Mouse (Mus musculus) cerebellum, adult 11 months (tissue): Measurements from ENCODE around the gene Usp22.
A peak's percentile ranks its signal among the peaks of the same experiment; 100 is the strongest.
"Not testable (repeated sequence)": the region's sequence is repeated elsewhere in the genome, so short reads cannot be mapped to it uniquely, and the experiment has no call there.

Experiments
- DNase-seq: peaks from one replicate; pipeline ENCODE4 v3.0.0; 2022

The Usp22 gene

DNA sequence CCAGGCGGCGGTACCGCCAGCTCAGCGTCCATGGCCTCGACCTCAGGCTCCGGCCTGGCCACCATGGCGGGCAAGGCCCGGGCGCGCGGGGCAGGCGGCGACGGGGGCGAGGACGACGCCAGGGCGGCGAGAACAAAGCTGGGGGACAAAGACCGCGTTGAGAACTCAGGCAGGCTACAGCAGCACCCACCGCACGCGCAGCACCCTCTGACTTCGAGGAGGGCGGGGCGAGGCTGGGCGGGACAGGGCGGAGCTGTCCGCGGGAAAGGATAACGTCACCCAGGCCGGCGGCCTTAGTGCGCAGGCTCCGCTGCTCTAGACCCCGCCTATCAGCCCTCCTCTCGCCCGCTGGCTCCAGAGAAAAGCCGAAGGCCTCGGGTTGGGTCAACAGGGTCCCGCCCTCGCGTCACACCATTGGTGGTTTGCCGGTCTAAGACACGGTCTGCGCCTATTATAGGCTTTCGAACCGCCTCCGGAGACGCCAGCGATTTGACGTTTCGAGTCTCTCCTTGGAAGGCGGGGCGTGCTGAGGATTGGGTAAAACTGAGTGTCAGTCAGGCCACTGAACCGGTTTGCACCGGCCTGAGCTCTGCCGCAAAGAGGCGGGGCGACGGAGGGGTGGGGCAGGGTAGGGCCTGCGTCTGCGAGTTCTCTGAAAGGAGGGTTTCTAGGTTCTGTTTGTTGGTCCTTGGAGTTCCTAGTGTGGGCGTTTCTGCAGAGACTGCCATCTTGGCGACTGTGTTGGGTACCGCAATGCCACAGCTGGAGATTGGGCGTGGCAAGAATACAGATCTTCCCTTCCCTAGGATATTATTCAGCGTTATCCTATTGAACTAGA is at the start of gene Usp22:
Gene Usp22 (minus strand): TSS at position 235 of the 838 bp plus-strand sequence.
- DNase-seq = peak; percentile 99

DNA sequence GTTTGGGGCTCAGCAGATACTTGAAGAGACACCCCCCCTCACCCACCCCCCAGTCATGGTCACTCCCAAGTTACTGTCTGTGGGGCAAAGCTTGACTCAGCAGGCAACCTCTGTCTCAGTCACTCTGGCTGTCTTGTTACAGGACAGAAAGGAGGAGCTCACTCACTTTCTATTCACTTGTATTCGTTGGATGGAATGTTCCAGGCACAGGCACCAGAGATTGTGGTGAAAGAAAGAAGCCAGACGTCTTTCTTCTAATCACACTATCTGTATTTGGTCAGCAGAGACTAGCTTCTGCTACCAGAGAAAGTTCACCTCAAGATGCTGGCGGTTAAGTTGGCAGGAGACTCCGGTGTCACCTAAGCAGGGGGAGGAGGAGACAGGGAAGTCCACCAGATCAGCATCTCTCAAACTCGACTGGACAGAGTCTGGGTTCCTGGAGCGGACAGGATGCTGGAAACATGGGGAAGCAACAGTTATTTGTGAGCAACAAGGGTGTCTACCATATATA is 49.4 kb upstream of the Usp22 start:
- DNase-seq = no peak

DNA sequence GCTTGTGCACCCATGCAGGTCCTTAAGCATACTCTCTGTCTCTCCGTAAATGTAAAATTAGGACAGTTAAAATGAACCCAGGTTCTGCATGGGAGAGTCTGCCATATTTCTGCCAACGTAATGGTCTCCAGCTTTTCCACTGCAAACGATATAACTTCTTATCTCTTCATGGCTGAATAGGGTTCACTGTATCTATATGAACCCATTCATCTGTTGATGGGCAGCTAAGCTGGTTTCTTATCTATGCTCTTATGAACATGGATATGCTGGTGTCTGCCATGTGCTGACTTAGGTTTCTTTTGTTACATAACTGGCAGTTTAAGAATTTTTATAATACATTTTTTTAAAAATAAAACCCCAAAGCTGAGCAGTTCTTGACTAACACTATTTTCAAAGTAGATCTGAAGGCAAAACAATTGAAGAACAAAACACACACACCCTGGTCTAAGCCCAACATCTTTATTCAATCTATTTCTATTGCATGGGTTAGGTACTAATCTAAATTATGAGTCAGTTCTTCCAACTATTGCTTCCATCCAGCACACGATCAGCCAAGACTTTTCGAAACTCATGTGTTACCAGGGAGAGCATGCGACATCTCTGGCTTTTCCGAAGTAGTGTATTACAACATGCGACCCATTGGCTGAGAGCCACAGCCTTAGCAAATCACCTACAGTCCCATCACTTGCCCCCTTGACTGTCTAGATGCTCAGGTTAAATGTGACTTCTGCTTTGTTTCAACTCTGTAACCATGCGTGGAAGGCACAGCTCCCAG is 48.3 kb upstream of the Usp22 start:
- no peak for DNase-seq

DNA sequence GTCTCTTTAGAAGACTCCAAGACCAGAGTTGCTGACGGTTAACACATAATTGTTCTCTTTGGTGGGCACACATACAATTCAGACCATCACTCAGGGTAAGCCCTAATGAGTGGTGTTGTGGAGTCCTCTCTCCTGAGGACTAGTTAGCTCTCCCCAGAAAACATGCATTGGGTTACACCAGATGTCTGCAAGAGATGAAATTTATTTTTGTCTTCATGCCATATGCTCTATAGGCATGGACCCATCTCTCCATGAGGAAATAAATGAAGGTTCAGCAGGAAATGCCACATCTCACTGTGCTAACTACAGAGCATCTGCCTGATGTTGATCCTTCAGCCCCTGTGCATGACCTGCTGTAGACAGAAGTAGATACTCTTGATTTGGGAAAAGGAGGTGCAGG is 47.2 kb upstream of the Usp22 start:
- DNase-seq = no peak

DNA sequence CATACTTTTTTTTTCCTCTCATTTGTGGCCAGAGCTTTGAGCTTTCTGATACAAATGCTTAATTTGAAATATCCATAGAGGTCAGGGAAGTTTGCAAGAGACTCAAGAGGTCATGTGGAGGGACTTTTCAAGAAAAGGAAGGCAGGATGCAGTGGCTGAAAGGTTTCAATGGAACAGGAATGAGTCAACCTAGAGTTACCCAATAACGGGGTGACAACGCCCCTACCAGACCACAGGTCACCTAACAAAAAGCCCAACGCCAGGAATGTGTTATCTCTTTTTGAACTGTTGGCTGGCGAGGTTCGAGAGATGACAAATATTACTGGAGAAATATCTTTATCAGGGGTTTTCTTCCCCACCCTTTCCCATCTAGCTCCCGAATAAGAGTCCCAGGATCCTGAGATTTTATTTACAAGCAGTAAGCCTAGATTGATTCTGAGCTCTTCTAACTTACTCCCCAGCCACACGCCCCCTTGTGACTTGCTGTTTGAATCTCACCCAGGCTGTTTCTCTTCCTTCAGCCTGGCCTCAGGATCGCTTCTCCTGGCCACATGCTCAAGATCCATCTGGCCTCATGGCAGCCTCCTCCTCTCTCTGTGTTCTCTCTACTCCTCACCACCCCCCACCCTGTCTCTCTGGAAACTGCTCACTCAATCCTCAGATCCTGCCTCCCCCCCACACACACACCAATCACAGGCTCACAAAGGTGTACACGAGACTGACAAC is 45.5 kb upstream of the Usp22 start:
- DNase-seq = peak; percentile 38

DNA sequence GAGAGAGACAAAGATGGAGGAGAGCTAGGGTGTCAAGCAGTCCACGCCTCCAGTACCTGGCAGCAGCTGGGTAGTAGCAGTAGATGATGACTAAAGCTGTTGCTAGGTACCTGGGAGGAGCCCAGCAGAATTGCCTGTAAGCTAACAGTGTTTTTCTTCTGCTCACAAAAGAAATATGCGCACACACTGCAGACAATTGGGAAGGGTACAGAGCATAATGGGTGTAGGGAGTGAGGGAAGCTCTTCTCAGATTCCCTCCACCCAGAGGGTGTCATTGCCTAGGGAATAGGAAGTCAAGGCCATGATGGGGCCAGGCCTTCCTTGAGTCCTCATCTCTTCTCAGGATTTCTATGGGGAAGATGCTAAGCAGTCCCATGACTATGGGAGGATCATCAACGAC is 41.1 kb upstream of the Usp22 start:
- DNase-seq = no peak

DNA sequence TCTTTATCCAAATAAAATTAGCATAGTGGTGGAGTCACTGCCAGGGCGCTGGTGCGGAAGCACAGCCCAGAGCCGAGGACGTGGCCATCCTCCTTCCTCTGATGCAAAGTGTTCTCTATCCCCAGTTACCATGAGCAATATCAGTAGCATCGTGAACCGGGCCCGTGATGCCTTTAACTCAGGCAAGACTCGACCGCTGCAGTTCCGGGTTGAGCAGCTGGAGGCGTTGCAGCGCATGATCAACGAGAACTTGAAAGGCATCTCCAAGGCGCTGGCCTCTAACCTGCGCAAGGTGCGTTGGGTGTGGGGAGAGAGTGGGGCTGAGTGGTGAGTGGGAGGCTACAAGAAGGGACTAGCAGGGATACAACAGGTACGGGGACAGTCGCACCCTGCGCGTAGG is 37.2 kb upstream of the Usp22 start:
- no peak for DNase-seq

DNA sequence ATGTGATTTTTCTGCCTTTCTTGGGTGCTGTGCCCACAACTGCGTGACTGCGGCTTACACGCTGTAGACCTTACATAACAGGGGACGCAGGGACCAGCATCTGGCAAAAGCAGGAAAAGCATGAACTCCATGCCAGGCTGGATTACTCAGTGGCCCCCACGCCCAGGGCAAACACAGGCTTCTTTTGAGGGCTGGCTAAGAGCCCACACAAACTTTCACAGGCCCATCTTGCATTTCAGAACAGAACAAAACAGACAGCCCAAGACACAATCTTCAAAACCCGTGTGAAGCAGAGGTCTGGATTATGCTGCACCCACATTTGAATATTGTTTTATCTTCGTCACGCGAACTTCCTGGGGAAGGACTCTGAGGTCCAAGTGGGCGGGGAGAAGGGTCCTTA is 33.5 kb upstream of the Usp22 start:
- DNase-seq = no peak

DNA sequence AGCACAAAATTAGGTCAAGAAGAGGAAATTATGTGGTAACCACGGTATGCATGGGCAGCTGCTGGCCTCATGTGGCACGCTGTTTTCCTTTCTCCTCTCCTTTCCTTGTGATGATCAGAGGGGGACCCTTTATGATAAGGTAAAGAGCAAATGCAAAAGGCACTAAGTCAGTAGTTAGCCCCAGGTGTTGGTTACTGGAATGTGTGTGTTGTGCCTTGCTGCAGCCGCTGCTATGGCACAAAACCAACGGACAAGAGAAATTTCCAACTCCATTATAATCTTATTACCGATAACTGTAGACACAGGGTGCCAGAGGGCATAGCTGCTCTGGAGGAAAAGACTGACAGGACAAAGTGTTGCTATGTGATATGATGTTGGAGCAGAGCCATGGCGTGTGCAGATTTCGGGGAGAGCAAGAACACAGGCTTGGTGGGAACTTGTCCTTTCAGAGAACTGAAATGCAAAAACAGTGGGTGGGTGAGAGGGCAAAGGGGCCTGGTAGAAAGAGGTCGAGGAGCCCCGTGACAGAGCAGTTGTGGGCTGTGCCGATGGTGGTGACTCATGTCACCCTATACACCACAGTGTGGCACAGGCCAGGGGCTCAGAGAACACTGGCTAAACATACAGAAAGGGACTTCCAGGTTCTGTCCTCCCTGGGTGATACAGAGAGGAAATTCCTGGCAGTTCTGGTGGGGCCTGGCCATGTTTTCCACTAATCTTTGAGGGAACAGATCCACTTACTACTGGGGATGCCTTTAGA is 32.8 kb upstream of the Usp22 start, which contains the start of gene Aldh3a1:
Gene Aldh3a1 (plus strand): TSS at position 51 of the 760 bp plus-strand sequence.
- DNase-seq = no peak

DNA sequence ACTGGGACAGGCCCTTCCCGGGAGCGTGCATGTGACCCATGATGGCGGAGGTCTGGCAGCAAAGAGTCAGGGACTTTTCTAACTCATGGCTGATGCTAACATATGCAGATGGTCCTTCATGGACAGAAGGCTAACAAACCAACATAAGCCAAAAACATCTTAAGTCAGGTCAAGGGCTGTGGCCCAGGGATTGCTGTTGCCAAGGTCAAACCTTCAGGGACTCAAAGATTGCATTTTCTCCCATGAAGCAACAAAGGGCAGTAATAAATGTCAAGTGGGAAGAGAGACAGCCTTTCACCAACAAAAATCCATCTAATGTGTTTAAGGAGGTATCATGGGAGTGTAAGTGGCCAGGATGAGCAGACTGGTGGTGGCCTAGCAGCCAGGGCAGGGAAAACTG is 31.3 kb upstream of the Usp22 start:
- DNase-seq = no peak

DNA sequence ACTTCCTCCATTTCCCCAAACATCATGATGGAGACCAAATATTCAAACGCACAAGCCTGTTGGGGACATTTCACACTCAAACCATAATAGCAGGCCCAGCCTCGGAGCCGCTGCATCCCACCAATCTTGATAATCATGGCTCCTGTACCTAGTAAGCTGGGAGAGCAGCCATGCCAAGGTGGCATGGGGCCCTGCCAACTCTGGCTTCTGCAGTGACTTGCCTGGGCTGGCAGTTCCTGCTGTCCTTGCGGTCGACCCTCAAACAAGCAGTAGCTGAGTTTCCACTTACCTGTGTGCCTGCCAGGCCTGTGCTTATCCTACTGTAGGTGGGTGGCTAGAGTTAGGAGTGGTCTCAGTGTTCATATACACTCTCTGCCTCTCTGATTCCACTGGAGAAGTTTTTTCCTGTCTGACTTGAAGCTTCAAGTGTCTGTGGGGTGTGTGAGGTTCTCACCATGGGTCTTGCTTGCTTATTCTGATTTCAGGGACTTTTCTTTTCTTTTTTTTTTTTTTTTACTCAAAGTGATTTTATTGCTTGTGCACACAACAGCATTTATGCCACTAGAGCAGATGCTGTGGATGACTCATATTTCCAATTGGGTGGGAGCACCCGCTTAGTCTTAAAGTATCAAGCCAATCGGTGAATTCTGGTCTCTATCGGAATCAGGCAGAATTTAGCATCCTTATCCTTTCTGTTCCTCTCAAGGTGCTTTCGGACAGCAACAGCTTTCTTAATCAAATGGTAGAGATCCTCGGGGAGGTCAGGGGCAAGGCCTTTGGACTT is 30.5 kb upstream of the Usp22 start:
- no peak for DNase-seq

DNA sequence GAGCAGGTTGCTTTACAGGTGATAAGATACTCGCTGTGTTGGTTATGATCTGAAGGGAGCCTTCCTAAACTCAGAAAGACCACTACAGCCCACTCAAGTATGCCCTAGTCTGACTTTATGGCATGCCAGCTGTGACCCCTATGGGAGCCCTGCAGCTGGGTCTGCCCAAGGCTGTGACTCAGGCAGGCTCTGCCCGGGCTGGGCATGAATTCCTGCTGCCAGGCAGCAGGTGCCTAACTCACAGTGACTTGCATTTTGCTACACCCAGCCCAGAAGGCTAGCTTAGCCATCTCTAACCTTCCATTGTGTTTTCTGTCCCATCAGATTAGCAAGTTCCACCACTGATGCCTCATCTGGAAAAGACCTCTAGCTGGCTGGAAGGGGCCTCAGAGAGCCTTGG is 28.0 kb upstream of the Usp22 start:
- no peak for DNase-seq

DNA sequence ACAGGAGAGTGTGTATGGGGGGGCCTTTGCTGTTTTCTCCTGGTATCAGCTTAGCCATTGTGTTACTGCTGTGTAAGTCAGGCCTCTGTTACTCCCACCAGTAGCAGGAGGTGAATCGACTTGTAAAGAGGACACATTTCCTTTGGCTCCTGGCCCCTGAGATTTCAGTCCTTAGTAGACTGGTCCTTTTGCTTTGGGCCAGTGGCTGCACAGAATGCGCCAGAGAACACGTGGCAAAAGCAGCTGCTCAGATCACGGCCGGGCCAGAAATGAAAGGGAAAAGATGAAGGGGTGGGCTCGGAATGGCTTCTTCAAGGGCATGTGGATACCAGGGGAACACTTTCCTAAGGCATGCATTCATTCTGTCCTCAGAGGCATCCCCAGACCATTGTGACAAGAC is 27.3 kb upstream of the Usp22 start:
- no peak for DNase-seq

DNA sequence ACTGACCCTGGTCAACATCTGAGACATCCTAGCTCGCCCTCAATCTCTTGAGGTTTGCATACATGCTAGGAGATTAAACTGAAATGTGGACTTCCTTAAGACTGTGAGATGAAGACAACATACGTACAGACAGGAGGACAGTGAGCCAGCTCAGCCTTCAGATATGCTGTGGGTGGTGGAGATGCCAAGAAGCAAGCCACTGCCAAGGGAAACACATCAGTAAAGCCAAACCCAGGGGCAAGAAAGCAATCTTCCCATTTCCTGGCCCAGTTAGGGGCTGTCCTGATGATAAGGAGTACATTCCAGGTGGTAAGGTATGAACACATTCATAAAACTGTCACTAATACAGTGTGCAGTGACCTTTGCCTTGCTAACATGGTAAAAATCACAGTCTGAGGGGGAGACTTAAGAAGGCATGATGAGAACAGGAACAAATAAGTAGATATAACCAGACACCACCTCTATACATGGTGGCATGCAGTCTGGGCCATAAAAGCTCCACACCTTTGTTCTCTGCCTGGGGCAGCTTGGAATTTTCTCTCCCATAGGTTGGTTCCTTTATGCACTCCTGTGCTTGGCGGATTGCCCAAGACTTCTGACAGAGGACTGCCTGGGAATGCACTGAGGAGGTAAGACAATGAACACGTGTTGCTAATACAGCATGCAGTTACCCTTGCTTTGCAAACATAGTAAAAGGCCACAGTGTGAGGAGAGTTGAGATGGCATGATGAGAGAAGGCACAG is 24.9 kb upstream of the Usp22 start:
- no peak for DNase-seq

DNA sequence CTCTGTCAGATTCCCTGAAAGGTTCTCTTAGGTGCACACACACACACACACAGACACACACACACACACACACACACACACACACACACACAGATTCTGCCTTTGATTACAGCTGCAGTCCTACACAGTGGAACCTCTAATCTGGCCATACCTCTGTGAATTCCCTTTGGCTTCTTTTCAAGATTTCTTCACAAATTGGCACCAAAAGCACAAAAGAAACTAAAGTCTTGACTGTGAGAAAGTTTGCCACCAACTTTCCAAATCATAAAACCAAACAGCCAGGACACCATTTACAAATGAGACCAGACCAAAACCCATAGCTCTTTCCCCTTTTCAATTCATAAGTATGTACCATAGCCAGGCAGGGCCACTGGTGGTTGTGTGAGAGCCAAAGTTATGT is 23.1 kb upstream of the Usp22 start:
- DNase-seq = no peak

DNA sequence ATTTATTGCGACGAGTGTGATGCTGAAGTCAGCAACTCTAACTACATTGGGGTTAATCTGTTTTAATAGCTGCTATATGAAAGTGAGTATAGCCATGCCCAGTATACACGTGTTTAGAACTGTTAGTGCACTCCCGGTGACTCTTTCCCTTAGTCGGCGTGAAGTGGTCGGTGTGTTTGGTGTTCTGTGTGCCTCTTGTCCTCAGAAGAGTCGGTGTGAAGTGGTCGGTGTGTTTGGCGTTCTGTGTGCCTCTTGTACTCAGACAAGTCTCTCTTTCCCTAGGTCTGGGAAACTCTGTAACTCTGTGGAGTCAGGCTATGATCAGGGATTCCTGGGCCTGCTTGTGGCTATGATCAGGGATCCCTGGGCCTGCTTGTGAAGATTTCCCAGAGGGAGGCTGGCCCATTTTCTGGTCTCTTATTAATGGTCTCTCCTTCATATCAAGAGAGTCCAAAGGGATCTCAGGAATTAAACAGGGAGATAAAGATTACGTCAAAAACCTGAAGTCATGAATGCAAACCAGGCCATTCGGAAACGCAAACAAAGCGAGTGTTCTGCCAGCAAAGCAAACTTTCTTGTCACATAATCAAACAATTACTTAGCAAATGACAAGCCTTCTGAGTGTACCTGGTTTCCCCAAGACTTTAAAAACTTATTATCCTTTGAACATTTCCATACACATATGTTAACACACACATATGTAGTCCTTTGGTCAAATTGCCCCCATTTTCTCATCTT is 21.9 kb upstream of the Usp22 start:
- DNase-seq = no peak

DNA sequence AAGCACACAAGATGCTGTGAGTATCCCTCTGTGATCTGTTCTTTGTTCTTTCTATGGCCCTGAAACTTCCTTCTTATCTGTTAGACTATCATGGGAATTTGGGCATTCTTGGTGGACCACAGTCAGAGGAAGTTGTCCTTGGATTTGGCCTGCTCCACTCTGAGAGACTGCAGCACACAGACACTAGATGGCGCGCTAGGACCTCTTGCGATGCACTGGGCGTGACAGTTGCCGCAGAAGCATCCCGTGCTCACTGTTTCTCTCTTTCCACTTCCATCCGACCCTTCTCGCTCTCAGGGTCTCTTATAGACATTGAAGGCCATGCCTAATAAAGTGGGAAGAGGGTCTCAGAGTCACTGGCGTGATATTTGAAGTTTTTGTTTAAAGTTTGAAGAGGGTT is 18.5 kb upstream of the Usp22 start:
- peak; percentile 82 for DNase-seq

DNA sequence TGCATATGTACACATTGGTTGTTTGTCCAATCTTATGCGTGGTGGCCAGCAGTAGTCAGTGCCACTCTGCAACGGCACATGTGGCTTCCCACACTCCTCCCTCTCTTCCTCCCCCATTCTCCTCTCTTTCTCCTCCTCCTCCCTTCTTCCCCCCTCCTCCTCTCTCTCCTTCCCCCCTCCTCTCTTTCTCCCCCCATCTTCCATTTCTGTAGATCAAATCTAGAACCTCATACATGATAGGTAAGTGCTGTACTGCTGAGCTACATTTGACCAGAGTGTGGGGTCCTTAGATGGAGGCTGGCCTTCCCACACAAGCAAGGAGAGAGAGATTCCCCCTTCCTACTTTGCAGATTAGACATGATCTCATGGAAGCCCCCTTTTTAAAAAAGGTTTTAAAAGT is 17.9 kb upstream of the Usp22 start:
- no peak for DNase-seq

DNA sequence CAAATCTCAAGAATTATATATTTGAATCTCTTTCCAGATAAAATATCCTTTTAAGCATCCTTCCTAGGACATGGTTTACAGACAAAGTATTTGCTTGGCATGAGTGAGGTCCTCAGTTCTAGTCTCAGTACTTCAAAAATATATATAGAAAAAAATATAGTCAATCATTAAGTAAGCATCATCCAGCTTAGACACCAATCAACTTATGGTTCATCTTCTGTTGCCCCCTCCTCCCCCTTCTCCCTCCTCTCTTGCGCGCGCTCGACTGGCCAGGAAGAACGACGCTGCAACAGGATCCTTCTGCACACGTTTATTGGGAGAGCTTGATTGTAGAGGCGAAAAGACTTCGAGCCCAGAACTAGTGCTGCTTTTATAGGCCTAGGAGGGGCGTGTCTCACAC is 17.3 kb upstream of the Usp22 start:
- DNase-seq = not testable (repeated sequence)

DNA sequence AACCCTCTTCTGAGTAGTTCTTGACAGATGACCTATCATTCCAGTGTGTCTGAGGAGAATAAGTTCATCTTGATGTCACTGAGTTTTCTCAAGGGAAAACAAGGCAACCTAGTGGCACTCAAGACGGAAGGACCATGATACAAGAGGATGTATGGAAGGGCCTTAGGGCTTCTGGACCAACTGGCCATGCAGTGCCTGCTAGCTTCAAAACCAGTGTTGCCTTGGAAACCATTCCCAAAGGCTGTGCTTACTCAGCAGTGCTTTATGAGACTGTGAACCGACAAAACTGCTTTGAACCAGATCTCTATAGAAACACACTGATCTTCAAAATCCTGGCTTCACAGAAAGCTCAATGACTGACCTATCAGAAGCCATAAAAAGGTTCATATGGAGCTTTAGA is 15.9 kb upstream of the Usp22 start:
- DNase-seq = no peak
